Mouse (Mus musculus) left cerebral cortex, postnatal 25 days (tissue): ENCODE results near the gene 1700001K19Rik. TPM values are rescaled to one million over a fixed set of nuclear protein-coding genes. Genes with fewer than 3 reads are reported as not detected.

Source experiments
- DNase-seq, 2 experiments: peaks; one replicate each; pipeline ENCODE4 v3.0.0; 2022; ENCODE audit warnings: low spot score in 2 of 2, mixed read lengths in 1 of 2
- intact Hi-C: fragments of 180-260 bp; cut with DNase I; formaldehyde crosslinking; loops from one replicate; pipeline ENCODE4 v1.15.1; 2025
- microRNA-seq, 2 experiments: library from miRNA; unstranded; fragments of <30 nt; microRNA quantifications; one replicate each; pipeline ENCODE4 v1.2.0; 2022
- total RNA-seq, 2 experiments: library from RNA; stranded (reverse); gene quantifications; 2 replicates each; pipeline ENCODE4 v1.2.3; 2021

1700001K19Rik gene
- total RNA-seq, 2 experiments from 2014 or later = not detected

DNA sequence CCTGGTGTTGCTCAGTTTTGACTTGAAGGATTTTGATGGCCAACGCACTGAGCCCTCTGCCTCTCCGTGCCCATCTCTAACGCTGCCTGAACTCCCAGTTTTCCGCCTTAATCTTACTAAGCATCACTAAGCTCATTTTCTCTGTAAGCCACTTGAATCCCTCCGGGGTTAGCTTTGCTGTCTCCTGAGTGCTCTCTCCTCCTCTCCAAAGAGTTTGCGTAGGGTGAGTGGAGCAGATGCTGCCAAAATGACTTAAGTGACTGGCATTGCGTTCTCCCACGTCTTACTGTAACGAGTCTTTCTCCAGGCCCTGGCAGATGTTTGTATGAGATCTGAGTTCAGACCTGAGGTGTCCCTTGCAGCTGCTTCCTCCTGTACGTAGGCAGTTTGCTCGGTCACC, 52.4 kb downstream of the 1700001K19Rik start:
- intact Hi-C loops = loop anchor here (5.0 kb wide), 1 partner anchor 37 kb away; no protein-coding TSS in a partner anchor

More for the DNA sequence above, 52.4 kb downstream of the 1700001K19Rik start:
- DNase-seq = no peak

Small RNA genes within 50 kb of the gene (microRNA-seq; reads per million reads assigned to microRNA genes)
- gene Gm27299 = 0 reads per million in 2 experiments

Other genes starting within 250 kb of the 1700001K19Rik start
- 100 to 1,000 TPM; 263 to 265 TPM for gene Ppp2r5c, start 235.5 kb downstream of the 1700001K19Rik start, total RNA-seq
- gene Dync1h1, start 81.2 kb downstream of the 1700001K19Rik start, total RNA-seq = 100 to 1,000 TPM; 308 to 319 TPM
- gene Hsp90aa1, start 20.1 kb upstream of the 1700001K19Rik start, total RNA-seq = 1,000 to 10,000 TPM; 1,069 to 1,070 TPM
- gene Wdr20, start 55.3 kb upstream of the 1700001K19Rik start, total RNA-seq = 10 to 100 TPM; 38.8 to 44.3 TPM
- 10 to 100 TPM; 11.7 to 14.7 TPM for gene Mok, start 158.3 kb upstream of the 1700001K19Rik start, total RNA-seq
- 10 to 100 TPM; 11.2 to 11.5 TPM for gene Zfp839, start 167.6 kb upstream of the 1700001K19Rik start, total RNA-seq
- 100 to 1,000 TPM; 115 to 118 TPM for gene Cinp, start 206.5 kb upstream of the 1700001K19Rik start, total RNA-seq
- 10 to 100 TPM; 45.8 to 47.8 TPM for gene Tecpr2, start 206.6 kb upstream of the 1700001K19Rik start, total RNA-seq